Mouse (Mus musculus): ENCODE results near the gene Nmt2. TPM values are rescaled to one million over a fixed set of nuclear protein-coding genes. Genes with fewer than 3 reads are reported as not detected.

Gene Nmt2
- polyA plus RNA-seq, 1 experiment: 7.4 TPM

DNA sequence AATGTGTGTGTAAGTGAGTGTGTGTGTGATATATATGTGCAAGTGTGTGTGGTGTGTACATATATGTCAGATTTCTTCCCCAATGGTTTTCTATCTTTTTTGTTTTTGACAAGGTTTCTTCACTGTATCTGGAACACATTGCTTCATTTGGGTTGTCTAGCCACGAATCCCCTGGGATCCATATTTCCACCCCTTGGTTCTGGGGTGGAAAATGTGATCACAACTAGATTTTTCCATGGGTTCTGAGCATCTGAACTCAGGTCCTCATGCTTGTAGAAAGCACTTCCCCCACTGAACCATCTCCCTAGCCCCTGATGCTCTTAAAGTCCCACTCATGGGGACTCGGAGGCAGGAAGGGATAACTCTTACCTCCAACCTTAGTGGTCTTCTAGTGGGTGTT lies 10.7 kb upstream of the Nmt2 start:
- Histone ChIP-seq H3K36me3 (ENCODE audit: control insufficient read depth, insufficient read depth, low read length) (no peaks in the 10 kb centered on the region), H3K4me3 (ENCODE audit: control insufficient read depth, insufficient read depth, low read length) (no peak overlapping the region), H3K27me3 (ENCODE audit: control insufficient read depth, insufficient read depth, low read length) (no peaks in the 10 kb centered on the region), H3K27ac (ENCODE audit: control insufficient read depth, insufficient read depth, low read length) (no peak overlapping the region), H3K4me1 (replicated peaks; ENCODE audit: control insufficient read depth, insufficient read depth, low read length) (no peaks in the 10 kb centered on the region)
- no peak for DNase-seq
- 89% methylated on average over 2 of the region's 2 CpGs for WGBS
- no peak for TF ChIP-seq CTCF (IDR thresholded peaks at IDR 0.05; ENCODE audit: borderline replicate concordance, control insufficient read depth, extremely low read depth, insufficient read depth, low read length, poor library complexity)

DNA sequence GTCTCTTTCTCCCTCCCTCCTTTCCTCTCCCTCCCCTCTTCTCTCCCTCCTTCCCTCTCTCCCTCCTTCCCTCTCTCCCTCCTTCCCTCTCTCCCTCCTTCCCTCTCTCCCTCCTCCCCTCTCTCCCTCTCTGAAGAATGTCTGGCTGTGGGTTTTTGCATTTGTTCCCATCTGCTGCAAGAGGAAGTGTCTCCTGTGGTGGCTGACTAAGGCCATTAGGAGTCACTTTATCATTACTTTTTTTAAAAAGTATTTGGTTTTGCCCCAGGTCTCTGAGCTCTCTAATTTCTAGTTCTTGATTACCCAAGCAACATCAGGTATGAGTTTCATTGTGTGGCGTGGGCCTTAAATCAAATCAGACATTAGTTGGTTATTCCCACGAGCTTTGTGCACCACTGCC lies 7.9 kb upstream of the Nmt2 start:
- no peak for DNase-seq
- TF ChIP-seq CTCF (IDR thresholded peaks at IDR 0.05; ENCODE audit: borderline replicate concordance, control insufficient read depth, extremely low read depth, insufficient read depth, low read length, poor library complexity) (no peak), POLR2A (IDR thresholded peaks at IDR 0.05; ENCODE audit: control insufficient read depth, extremely low read depth, insufficient read depth, low read length, poor library complexity) (no peak)
- 48% methylated on average over 2 of the region's 2 CpGs for WGBS
- no peaks in the 10 kb centered on the region for H3K4me1 ChIP-seq (replicated peaks; ENCODE audit: control insufficient read depth, insufficient read depth, low read length)
- H3K27me3 ChIP-seq (ENCODE audit: control insufficient read depth, insufficient read depth, low read length): no peaks in the 10 kb centered on the region
- no peak overlapping the region for H3K4me3 ChIP-seq (ENCODE audit: control insufficient read depth, insufficient read depth, low read length)
- H3K36me3 ChIP-seq (ENCODE audit: control insufficient read depth, insufficient read depth, low read length): no peaks in the 10 kb centered on the region
- no peak overlapping the region for H3K27ac ChIP-seq (ENCODE audit: control insufficient read depth, insufficient read depth, low read length)

DNA sequence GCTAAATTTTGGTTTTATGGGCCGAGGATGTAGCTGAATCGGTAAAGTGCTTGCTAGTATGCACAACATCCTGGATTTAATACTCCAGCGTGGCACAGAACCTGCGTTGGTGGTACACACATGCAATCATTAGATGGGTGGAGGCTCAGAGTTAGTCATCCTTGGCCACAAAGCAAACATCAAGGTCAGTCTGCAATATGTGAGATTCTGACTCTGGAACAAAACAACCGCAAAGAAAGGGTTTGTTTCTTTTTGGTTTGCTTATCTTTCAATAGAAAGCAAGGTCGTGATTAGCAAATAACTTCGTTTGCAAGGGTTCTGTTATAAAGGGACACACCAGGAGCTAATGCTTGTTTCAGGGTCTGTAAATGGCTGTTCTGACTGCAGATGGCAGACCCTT lies 6.5 kb upstream of the Nmt2 start:
- H3K27me3 ChIP-seq (ENCODE audit: control insufficient read depth, insufficient read depth, low read length): no peaks in the 10 kb centered on the region
- TF ChIP-seq CTCF (IDR thresholded peaks at IDR 0.05; ENCODE audit: borderline replicate concordance, control insufficient read depth, extremely low read depth, insufficient read depth, low read length, poor library complexity): no peak
- no peak for TF ChIP-seq POLR2A (IDR thresholded peaks at IDR 0.05; ENCODE audit: control insufficient read depth, extremely low read depth, insufficient read depth, low read length, poor library complexity)
- H3K27ac ChIP-seq (ENCODE audit: control insufficient read depth, insufficient read depth, low read length): no peak overlapping the region
- H3K4me3 ChIP-seq (ENCODE audit: control insufficient read depth, insufficient read depth, low read length): no peak overlapping the region
- 91% methylated on average over 7 of the region's 7 CpGs for whole genome bisulfite sequencing
- no peaks in the 10 kb centered on the region for H3K36me3 ChIP-seq (ENCODE audit: control insufficient read depth, insufficient read depth, low read length)
- DNase-seq: no peak
- H3K4me1 ChIP-seq (replicated peaks; ENCODE audit: control insufficient read depth, insufficient read depth, low read length): no peaks in the 10 kb centered on the region

- Histone ChIP-seq H3K4me3 (ENCODE audit: control insufficient read depth, insufficient read depth, low read length) (no peak overlapping the region), H3K27ac (ENCODE audit: control insufficient read depth, insufficient read depth, low read length) (no peak overlapping the region), H3K27me3 (ENCODE audit: control insufficient read depth, insufficient read depth, low read length) (no peaks in the 10 kb centered on the region), H3K4me1 (replicated peaks; ENCODE audit: control insufficient read depth, insufficient read depth, low read length) (peaks cover 8% of the 10 kb centered on the region), H3K36me3 (ENCODE audit: control insufficient read depth, insufficient read depth, low read length) (no peaks in the 10 kb centered on the region)
- DNase-seq: no peak
- WGBS: 94% methylated on average over 4 of the region's 4 CpGs
- TF ChIP-seq CTCF (IDR thresholded peaks at IDR 0.05; ENCODE audit: borderline replicate concordance, control insufficient read depth, extremely low read depth, insufficient read depth, low read length, poor library complexity) (no peak), POLR2A (IDR thresholded peaks at IDR 0.05; ENCODE audit: control insufficient read depth, extremely low read depth, insufficient read depth, low read length, poor library complexity) (no peak)
Measured at GRCm38 (mm10) chr2:3281311-3281710, 2.7 kb upstream of the Nmt2 start.

GRCm38 (mm10) chr2:3282866-3283601 lies 978 bp upstream of the Nmt2 start:
- Histone ChIP-seq H3K27me3 (ENCODE audit: control insufficient read depth, insufficient read depth, low read length) (no peaks in the 10 kb centered on the region), H3K27ac (ENCODE audit: control insufficient read depth, insufficient read depth, low read length) (no peak overlapping the region), H3K4me1 (replicated peaks; ENCODE audit: control insufficient read depth, insufficient read depth, low read length) (peaks cover 8% of the 10 kb centered on the region), H3K36me3 (ENCODE audit: control insufficient read depth, insufficient read depth, low read length) (no peaks in the 10 kb centered on the region), H3K4me3 (ENCODE audit: control insufficient read depth, insufficient read depth, low read length) (peak overlapping the region; percentile 59)
- peak; percentile 4 for DNase-seq
- no peak for TF ChIP-seq POLR2A (IDR thresholded peaks at IDR 0.05; ENCODE audit: control insufficient read depth, extremely low read depth, insufficient read depth, low read length, poor library complexity)
- TF ChIP-seq CTCF (IDR thresholded peaks at IDR 0.05; ENCODE audit: borderline replicate concordance, control insufficient read depth, extremely low read depth, insufficient read depth, low read length, poor library complexity): no peak
- 18% methylated on average over 12 of the region's 12 CpGs for WGBS

GRCm38 (mm10) chr2:3284473-3285180 lies 615 bp downstream of the Nmt2 start:
- Histone ChIP-seq H3K4me1 (replicated peaks; ENCODE audit: control insufficient read depth, insufficient read depth, low read length) (peaks cover 8% of the 10 kb centered on the region), H3K4me3 (ENCODE audit: control insufficient read depth, insufficient read depth, low read length) (peak overlapping the region; percentile 80), H3K27me3 (ENCODE audit: control insufficient read depth, insufficient read depth, low read length) (no peaks in the 10 kb centered on the region), H3K36me3 (ENCODE audit: control insufficient read depth, insufficient read depth, low read length) (no peaks in the 10 kb centered on the region), H3K27ac (ENCODE audit: control insufficient read depth, insufficient read depth, low read length) (no peak overlapping the region)
- no peak for TF ChIP-seq POLR2A (IDR thresholded peaks at IDR 0.05; ENCODE audit: control insufficient read depth, extremely low read depth, insufficient read depth, low read length, poor library complexity)
- no peak for TF ChIP-seq CTCF (IDR thresholded peaks at IDR 0.05; ENCODE audit: borderline replicate concordance, control insufficient read depth, extremely low read depth, insufficient read depth, low read length, poor library complexity)
- peak; percentile 74 for DNase-seq
- WGBS: under 1% methylated on average over 58 of the region's 60 CpGs
